Mouse (Mus musculus): ENCODE measurements around the gene Nckap5l.
"Not testable (repeated sequence)": the region's sequence is repeated elsewhere in the genome, so short reads cannot be mapped to it uniquely, and the experiment has no call there.

Nckap5l gene

GRCm38 (mm10) chr15:99469736-99470135 lies 12.2 kb upstream of the Nckap5l start:
- DNase-seq (ENCODE audit: low read depth, low spot score): no peak

- DNase-seq (ENCODE audit: low read depth, low spot score): no peak
Observed at GRCm38 (mm10) chr15:99469067-99469466, 11.5 kb upstream of the Nckap5l start.

GRCm38 (mm10) chr15:99463194-99463593 lies 5.6 kb upstream of the Nckap5l start:
- DNase-seq (ENCODE audit: low read depth, low spot score): no peak

DNA sequence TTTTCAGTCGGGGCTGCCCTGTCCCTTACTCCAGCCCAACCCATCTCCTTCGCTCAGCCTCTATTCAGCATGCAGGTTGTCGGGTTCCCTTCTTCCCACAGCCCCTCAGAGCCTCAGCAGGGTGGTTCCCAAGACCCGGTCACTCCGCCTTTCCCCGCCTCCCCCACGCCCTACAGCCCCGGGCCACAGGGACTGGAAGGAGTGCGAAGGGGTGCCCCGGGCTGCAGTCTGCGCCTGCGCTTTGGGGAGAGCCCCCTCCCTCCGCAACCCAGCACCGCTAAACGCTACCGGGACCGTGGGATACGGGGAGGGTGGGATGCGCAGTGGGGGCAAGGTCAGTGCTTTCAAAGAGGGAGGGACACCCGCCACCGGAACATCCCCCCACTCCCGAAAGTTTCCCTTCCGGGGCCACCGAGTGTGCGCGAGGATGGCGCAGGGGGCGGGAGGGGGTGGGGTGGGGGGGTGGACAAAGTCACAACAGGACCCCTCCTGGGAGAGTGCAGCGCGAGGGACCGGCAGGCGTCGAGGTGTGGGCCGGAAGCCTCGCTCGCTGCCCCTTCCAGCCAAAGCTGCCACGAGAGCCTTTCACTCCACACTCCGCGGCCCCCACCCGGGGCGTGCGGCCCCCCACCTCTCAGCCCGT lies 464 bp downstream of the Nckap5l start:
- no peak for DNase-seq (ENCODE audit: low read depth, low spot score)

DNA sequence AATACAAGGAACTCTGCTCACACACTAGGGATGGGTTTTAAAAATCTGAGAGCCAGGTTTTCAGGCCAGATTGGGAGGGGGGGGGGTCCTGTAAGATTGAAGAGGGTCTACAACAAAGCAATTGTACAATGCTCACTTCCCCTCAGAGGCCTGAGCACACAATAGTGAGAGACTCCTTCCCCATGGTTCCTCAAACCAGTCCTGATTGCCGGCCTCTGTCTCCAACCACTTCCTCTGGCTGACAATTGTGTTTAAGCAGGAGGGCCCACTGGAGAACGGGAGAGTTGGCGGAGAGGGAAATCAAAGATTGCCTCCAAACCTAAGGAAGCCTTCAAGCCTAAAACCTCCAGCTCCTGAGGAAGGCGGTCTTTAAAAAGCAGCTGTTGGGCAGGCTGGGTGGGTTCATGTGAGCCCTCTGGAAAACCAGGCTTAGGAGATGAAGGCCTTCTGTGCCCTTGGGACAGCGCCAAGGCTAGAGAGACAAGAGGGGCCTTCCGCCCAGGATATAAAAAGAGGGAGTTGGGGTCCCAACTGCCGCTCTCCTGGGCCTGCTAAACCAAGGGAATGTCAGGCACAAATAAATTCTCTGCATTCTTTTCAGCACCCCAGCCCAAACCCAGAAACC lies 1.1 kb downstream of the Nckap5l start:
- DNase-seq (ENCODE audit: low read depth, low spot score): no peak

DNA sequence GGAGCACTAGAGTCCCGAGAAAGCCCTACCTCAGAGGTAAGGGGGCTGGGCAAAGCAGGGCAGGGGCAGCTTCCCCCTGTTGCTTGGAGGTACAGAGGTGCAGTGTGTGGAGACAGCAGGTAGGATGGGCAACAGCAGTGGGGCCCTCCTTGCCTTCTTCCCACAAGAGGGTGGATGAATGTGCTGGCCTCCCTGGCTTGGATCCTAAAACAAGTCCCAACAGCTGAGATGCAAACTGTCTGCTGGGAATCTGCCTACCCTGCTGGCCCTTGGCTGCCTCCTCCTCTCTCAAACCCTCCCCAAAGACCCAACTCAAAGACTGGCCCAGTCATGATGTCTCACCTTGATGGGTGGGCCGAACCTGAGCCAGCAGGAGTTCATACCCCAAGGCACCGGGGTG lies 2.1 kb downstream of the Nckap5l start:
- no peak for DNase-seq (ENCODE audit: low read depth, low spot score)

DNA sequence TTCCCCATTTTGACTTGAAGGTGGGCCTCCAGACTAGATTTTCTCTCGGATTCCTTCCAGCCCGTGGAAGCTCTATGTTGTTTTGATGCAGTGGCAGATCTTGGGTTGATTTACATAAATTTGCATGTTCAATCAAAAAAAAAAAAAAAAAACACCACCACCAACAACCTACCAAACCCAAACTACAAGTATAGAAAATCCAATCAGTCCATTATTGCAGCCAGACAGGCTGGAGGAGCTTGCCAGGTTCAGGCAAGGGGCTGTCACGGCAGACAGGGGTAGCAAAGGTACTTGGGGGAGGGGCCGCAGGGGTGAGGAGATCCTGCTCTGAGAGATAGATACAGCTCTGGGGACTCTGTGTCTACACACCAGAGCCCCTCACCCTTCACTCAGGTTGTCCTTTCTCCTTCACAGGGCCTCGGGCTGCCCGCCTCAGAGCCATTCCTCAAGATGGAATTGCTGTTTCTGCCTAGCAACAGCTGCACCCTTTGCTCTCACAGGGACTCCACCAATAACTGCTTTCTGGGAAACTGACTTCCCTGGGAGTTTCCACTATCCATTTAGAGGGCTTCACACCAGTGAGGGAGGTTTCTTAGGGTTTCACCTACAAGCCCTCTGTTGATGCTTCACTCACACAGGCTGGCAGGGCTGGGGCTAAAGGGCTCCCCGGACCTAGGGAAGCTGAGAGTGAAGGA lies 2.8 kb downstream of the Nckap5l start:
- no peak for DNase-seq (ENCODE audit: low read depth, low spot score)

GRCm38 (mm10) chr15:99453153-99453900 lies 4.2 kb downstream of the Nckap5l start:
- DNase-seq (ENCODE audit: low read depth, low spot score): no peak

- DNase-seq (ENCODE audit: low read depth, low spot score): no peak
Observed at GRCm38 (mm10) chr15:99449751-99450280, 7.7 kb downstream of the Nckap5l start.

DNA sequence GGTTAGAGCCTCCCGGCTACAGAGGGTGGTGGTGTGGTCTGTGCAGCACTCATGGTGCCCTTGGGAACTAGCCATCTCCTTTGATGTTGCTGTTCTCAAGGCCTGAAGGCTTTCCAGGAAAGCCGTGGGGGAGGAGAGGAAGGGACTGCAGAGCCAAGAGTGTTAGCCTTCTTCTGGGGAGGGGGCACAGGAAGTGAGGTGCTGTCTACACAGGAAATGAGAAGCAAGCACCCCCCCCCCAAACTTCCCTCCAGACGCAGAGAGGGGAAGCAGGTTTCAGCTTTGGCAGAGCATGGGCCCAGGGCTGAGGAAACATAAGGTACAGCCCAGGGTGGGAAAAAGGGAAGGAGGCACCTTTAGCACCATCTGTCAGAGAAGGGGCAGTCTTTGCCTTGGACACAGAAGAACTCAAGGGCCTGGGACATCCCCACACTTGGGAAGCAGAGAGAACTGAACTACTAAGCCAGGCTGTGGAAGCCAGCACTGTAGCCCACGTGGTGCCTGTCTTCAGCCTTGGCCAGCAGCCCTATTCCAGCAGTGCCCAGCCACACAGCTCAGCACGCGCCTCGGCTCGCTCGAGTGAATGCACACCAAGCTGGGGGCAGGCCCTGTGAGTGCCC lies 8.3 kb downstream of the Nckap5l start:
- DNase-seq (ENCODE audit: low read depth, low spot score): no peak

DNA sequence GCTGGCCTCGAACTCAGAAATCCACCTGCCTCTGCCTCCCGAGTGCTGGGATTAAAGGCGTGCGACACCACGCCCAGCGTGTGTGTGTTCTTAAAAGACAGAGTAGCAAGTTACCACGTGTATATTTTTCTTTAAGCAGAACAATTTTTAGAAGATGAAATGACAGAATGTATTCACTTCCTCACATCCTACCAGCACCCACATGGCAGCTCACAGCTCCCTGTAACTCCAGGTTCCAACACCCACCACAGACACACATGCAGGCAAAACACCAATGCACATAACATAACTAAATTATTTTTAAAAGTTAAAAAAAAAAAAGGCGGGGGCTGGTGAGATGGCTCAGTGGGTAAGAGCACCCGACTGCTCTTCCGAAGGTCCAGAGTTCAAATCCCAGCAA lies 11.4 kb downstream of the Nckap5l start:
- DNase-seq (ENCODE audit: low read depth, low spot score): not testable (repeated sequence)

GRCm38 (mm10) chr15:99445567-99445966 lies 12.0 kb downstream of the Nckap5l start:
- no peak for DNase-seq (ENCODE audit: low read depth, low spot score)

- no peak for DNase-seq (ENCODE audit: low read depth, low spot score)
Observed at GRCm38 (mm10) chr15:99442358-99442757, 15.2 kb downstream of the Nckap5l start.

DNA sequence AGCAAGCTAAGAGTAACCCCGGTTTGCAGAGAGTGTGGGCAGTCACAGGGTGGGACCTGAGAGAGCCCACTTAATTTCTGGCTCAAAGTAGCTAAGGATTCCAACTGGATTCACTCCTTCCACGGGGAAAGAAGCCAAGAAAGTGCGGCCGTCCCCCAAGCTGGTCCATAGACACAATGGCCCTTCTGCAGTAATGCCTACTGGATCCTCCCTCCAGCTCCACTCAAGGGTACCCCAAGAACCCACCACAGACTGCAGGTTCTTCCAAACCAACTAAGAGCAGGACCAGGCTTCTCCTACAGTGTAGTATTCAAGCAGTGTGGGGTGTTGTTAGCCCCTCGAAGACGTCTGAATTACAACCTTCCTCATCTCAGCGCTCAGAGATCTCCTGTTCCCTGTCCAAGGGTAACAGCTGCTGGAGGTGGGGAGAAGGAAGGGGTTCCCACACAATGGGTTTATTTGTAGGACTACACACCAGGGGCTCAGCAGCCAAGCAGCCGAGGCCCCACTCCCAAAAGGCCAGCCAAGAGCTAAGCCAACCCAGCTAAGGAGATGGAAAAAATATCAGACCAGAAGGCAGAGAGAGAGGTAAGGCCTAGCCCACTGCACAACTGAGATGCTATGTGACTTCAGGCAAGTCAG lies 16.6 kb downstream of the Nckap5l start:
- DNase-seq (ENCODE audit: low read depth, low spot score): no peak

DNA sequence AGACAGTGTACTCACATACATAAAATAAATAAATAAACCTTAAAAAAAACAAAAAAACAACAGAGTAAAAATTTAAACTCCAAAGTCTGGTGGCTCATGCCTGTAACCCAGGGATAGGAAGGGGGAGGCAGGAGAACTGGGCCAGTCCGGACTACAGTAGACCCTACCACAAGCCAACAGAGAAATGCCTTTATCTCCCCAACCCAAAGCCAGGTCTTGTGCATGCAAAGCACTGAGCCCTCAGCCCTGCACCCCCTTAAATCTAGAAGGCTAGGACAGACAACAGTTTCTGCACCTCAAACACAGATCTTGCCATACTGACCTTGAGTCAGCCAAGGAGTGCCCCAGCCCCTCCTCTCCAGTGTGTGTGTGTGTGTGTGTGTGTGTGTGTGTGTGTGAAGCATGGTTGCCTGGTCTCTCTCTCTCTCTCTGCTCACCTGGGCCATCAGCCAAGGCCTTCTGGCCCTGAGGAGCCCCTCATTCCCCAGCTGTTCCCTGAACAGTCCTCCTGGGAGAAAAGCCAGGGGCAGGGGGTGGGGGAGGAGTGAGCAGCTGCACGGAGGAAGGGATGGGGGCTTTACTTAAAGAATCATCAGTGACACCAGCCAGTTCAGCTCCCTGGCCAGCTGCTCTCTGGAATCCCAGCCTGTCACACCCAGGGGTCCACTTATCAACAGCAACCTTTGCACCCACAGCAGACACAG lies 17.3 kb downstream of the Nckap5l start:
- DNase-seq (ENCODE audit: low read depth, low spot score): no peak

GRCm38 (mm10) chr15:99438966-99439698 lies 18.4 kb downstream of the Nckap5l start:
- no peak for DNase-seq (ENCODE audit: low read depth, low spot score)

- DNase-seq (ENCODE audit: low read depth, low spot score): no peak
Observed at GRCm38 (mm10) chr15:99433913-99434312, 23.6 kb downstream of the Nckap5l start.

GRCm38 (mm10) chr15:99433081-99433718 lies 24.3 kb downstream of the Nckap5l start:
- DNase-seq (ENCODE audit: low read depth, low spot score): no peak

- DNase-seq (ENCODE audit: low read depth, low spot score): no peak
Observed at GRCm38 (mm10) chr15:99431967-99432366, 25.6 kb downstream of the Nckap5l start.
